Mouse (Mus musculus) cortical plate, adult 2 months (tissue): ENCODE results near the gene Slco4a1. TPM values are rescaled to one million over a fixed set of nuclear protein-coding genes. Genes with fewer than 3 reads are reported as not detected.

Experiments
- H3K27ac ChIP-seq: fragments of 200-500 bp; 2 replicates; pipeline ENCODE4 v1.5.1; 2012; ENCODE audit warnings: low read length, control low read depth, inconsistent platforms; ENCODE audit not compliant: insufficient read depth
- H3K4me1 ChIP-seq: fragments of 200-500 bp; 2 replicates; pipeline ENCODE4 v1.6.1; 2011; ENCODE audit warnings: low read length; ENCODE audit not compliant: control insufficient read depth, insufficient read depth
- H3K4me3 ChIP-seq: fragments of 200-500 bp; 2 replicates; pipeline ENCODE4 v1.5.1; 2011; ENCODE audit warnings: mild to moderate bottlenecking, low read length, control low read depth; ENCODE audit not compliant: insufficient read depth
- CTCF ChIP-seq: fragments of 200-500 bp; IDR thresholded peaks from 2 replicates; pipeline ENCODE4 v1.5.1; 2011; ENCODE audit warnings: mild to moderate bottlenecking, control low read depth, low read length; ENCODE audit not compliant: insufficient read depth; ENCODE audit errors: extremely low read depth
- POLR2A ChIP-seq: fragments of 200-500 bp; IDR thresholded peaks from 2 replicates; pipeline ENCODE4 v1.6.1; 2011; ENCODE audit warnings: mild to moderate bottlenecking, low read length, control low read depth; ENCODE audit not compliant: insufficient read depth; ENCODE audit errors: extremely low read depth
- polyA plus RNA-seq: library from polyadenylated mRNA; depleted of rRNA; stranded (reverse); fragments of >200 nt; gene quantifications from 2 replicates; pipeline ENCODE4 v1.2.3, GENCODE M21; 2012; rRNA removed

Gene Slco4a1
- 5.1 and 5.2 TPM in 2 replicates for polyA plus RNA-seq

DNA sequence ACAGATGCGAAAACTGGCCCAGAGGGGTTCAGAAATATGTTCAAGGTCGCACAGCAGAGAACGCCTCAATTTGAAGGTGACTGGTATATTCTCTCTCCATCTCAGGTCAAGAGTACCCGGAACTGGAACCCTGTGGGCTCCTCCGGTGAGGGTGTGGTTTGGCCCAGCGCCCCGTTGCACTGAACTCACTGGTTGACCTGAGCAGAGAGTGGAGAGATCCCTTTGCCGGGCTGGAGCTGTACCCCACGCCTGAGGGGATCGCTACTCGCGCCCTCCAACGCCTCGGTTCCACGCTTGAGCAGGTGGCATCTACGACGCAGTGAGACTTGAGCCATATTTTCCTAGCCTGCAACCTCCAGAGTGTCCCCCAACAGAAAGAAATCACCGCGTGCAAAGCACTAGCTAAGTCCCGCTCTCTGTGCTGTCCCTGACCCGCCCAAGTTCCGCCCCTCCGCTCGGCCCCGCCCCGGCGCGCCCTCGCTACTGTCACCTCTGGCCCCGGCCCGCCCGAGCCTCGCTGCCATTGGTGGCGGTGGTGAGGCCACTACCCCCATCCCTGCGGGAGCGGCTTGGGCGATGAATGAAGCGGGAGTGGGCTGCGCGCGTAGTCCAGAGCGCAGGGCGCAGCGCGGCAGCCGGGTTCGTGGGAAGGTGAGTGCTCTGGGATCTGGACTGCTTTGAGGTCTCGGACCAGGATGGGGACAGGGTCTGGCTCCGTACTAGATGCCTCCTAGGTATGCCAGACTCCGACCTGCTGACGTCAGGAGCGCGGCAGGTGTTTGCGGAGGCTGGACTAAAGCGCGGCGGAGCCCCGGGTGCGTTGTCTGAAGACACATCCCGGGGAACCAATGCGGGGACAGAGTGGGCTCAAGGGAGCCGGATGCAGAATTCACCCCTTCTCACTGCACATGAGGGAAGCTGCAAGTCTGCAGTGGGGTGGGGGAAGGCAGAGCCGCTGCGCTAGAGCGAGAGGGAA lies at the start of gene Slco4a1:
Gene Slco4a1 (plus strand): TSS at position 523 of the 976 bp plus-strand sequence.
- Histone ChIP-seq H3K27ac (no peak within 1 kb of the TSS), H3K4me3 (peak within 1 kb of the TSS; percentile 63), H3K4me1 (no peaks in the 10 kb centered on the region)
- TF ChIP-seq CTCF, result no peak
- 0 out of 2 replicates have a peak, but pooled peaks have one; percentile 22 for TF ChIP-seq POLR2A

DNA sequence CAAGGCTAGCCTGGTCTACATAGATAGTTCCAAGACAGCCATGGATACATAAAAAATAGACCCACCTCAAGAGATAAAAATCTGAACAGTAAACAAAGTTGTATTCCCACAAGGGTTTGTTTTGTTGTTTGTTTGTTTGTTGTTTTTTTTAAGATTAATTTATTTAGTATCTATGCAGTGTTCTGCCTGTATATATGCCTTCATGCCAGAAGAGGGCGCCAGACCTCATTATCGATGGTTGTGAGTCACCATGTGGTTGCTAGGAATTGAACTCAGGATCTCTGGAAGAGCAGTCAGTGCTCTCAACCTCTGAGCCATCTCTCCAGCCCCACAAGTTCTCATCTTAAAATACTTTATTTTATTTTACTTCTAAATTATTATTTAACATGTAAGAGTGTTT lies 47.6 kb upstream of the Slco4a1 start:
- no peak overlapping the region for H3K27ac ChIP-seq
- H3K4me3 ChIP-seq, result no peak overlapping the region
- H3K4me1 ChIP-seq, result no peaks in the 10 kb centered on the region
- no peak for TF ChIP-seq POLR2A
- no peak for TF ChIP-seq CTCF

DNA sequence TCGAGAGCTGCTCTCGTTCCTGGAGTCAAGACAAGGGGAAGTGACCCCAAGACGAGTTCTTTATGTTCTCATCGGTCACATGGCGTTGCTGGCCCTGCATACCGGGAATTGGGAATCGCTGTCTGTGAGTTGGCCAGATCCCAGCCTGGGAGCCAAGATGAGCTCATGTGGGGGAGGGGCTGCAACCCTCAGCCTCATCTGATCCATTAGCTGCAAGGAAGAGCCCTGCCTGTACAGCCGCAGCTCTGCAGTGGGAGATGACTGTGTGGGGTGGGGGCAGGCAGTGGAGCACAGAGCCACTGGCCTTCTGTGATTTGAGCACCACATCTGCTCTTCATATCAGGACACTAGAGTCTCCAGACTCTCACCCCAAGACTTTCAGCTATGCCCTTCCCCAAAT lies 45.6 kb upstream of the Slco4a1 start:
- Histone ChIP-seq H3K4me1 (no peaks in the 10 kb centered on the region), H3K27ac (no peak overlapping the region), H3K4me3 (no peak overlapping the region)
- no peak for TF ChIP-seq POLR2A
- no peak for TF ChIP-seq CTCF

GRCm38 (mm10) chr2:180411013-180411412 lies 45.0 kb upstream of the Slco4a1 start:
- no peak overlapping the region for H3K27ac ChIP-seq

GRCm38 (mm10) chr2:180415627-180416026 lies 40.4 kb upstream of the Slco4a1 start:
- Histone ChIP-seq H3K4me3 (no peak overlapping the region), H3K27ac (no peak overlapping the region), H3K4me1 (no peaks in the 10 kb centered on the region)
- no peak for TF ChIP-seq CTCF
- no peak for TF ChIP-seq POLR2A

More at GRCm38 (mm10) chr2:180411013-180411412, 45.0 kb upstream of the Slco4a1 start:
- no peak for TF ChIP-seq POLR2A
- TF ChIP-seq CTCF, result no peak
- Histone ChIP-seq H3K4me1 (no peaks in the 10 kb centered on the region), H3K4me3 (no peak overlapping the region)

DNA sequence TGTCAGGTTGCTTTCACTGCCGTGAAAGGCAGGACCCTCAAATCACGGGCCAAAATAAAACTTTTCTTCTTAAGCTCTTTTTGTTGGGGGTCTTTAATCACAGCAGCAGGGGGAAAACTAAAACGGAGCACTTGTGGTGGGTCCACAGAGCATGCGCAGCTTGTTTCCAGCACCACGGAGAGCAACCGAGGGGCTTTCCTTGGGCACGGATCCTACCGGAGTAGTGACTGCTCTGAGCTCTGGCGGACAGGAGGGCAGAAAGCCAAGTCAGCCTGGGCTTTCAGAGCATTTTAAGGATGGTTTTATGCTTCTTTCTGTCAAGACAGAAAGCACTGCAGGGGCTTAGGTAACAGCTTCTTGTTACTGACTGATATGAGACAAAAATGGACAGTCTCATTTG lies 38.3 kb upstream of the Slco4a1 start:
- no peak for TF ChIP-seq POLR2A
- TF ChIP-seq CTCF, result no peak
- Histone ChIP-seq H3K27ac (no peak overlapping the region), H3K4me1 (no peaks in the 10 kb centered on the region), H3K4me3 (no peak overlapping the region)

GRCm38 (mm10) chr2:180420641-180421040 lies 35.4 kb upstream of the Slco4a1 start:
- H3K27ac ChIP-seq, result no peak overlapping the region
- no peaks in the 10 kb centered on the region for H3K4me1 ChIP-seq
- H3K4me3 ChIP-seq, result no peak overlapping the region
- no peak for TF ChIP-seq POLR2A
- no peak for TF ChIP-seq CTCF

GRCm38 (mm10) chr2:180425115-180425514 lies 30.9 kb upstream of the Slco4a1 start:
- TF ChIP-seq POLR2A, result no peak
- no peak for TF ChIP-seq CTCF

GRCm38 (mm10) chr2:180427073-180427472 lies 29.0 kb upstream of the Slco4a1 start:
- TF ChIP-seq POLR2A (no peak), CTCF (no peak)
- Histone ChIP-seq H3K4me3 (no peak overlapping the region), H3K27ac (no peak overlapping the region), H3K4me1 (no peaks in the 10 kb centered on the region; the same call in 1 of the 2 replicates)

More at GRCm38 (mm10) chr2:180425115-180425514, 30.9 kb upstream of the Slco4a1 start:
- no peak overlapping the region for H3K27ac ChIP-seq
- no peaks in the 10 kb centered on the region; the same call in 1 of the 2 replicates for H3K4me1 ChIP-seq
- H3K4me3 ChIP-seq, result no peak overlapping the region
